Mouse (Mus musculus) urinary bladder, postnatal 14 days (tissue): ENCODE results near the gene Krtap29-1.

Experiments used
- DNase-seq: peaks from one replicate; pipeline ENCODE4 v3.0.0; 2021; ENCODE audit warnings: low spot score

Krtap29-1 gene

GRCm38 (mm10) chr11:99937751-99938264 is 41.0 kb downstream of the Krtap29-1 start:
- no peak for DNase-seq

GRCm38 (mm10) chr11:99935991-99936390 is 42.9 kb downstream of the Krtap29-1 start, which contains the start of gene Krtap31-2:
TSS of gene Krtap31-2 (plus strand) at chr11:99936291.
- no peak for DNase-seq
